Mouse (Mus musculus): ENCODE measurements around the gene Kcnj14. TPM values are rescaled to one million over a fixed set of nuclear protein-coding genes. Genes with fewer than 3 reads are reported as not detected.

The Kcnj14 gene
- polyA plus RNA-seq, 1 experiment from 2014 or later = 0.98 TPM

Other genes with a start within 250 kb of the Kcnj14 start
- gene Fgf21, start 209.3 kb downstream of the Kcnj14 start, polyA plus RNA-seq (2015; fragmentation: Nextera tagmentation; extraction: Ambion mirVana) = 0.28 and 0.32 TPM in 2 replicates
- gene Fut1, start 207.5 kb downstream of the Kcnj14 start, polyA plus RNA-seq (2015; fragmentation: Nextera tagmentation; extraction: Ambion mirVana) = 1.2 and 1.5 TPM in 2 replicates
- 0.15 TPM in 1 of 2 replicates, not detected in the other for gene Izumo1, start 203.0 kb downstream of the Kcnj14 start, polyA plus RNA-seq (2015; fragmentation: Nextera tagmentation; extraction: Ambion mirVana)
- 3.3 and 4.4 TPM in 2 replicates for gene Rasip1, start 197.3 kb downstream of the Kcnj14 start, polyA plus RNA-seq (2015; fragmentation: Nextera tagmentation; extraction: Ambion mirVana)
- 10.9 and 14.2 TPM in 2 replicates for gene Mamstr, start 184.8 kb downstream of the Kcnj14 start, polyA plus RNA-seq (2015; fragmentation: Nextera tagmentation; extraction: Ambion mirVana)
- gene Fut2, start 158.4 kb downstream of the Kcnj14 start, polyA plus RNA-seq (2015; fragmentation: Nextera tagmentation; extraction: Ambion mirVana) = 13.8 and 18.8 TPM in 2 replicates
- 0.55 and 1.2 TPM in 2 replicates for gene Ntn5, start 140.8 kb downstream of the Kcnj14 start, polyA plus RNA-seq (2015; fragmentation: Nextera tagmentation; extraction: Ambion mirVana)
- 2.9 and 3.4 TPM in 2 replicates for gene Sec1, start 130.4 kb downstream of the Kcnj14 start, polyA plus RNA-seq (2015; fragmentation: Nextera tagmentation; extraction: Ambion mirVana)
- 8.4 and 9.8 TPM in 2 replicates for gene Car11, start 124.9 kb downstream of the Kcnj14 start, polyA plus RNA-seq (2015; fragmentation: Nextera tagmentation; extraction: Ambion mirVana)
- gene Dbp, start 119.7 kb downstream of the Kcnj14 start, polyA plus RNA-seq (2015; fragmentation: Nextera tagmentation; extraction: Ambion mirVana) = 2.7 and 2.9 TPM in 2 replicates
- gene Rpl18, start 109.3 kb downstream of the Kcnj14 start, polyA plus RNA-seq (2015; fragmentation: Nextera tagmentation; extraction: Ambion mirVana) = 915 and 1,024 TPM in 2 replicates
- 38.9 and 45.9 TPM in 2 replicates for gene Sphk2, start 106.8 kb downstream of the Kcnj14 start, polyA plus RNA-seq (2015; fragmentation: Nextera tagmentation; extraction: Ambion mirVana)
- gene Fam83e, start 103.6 kb downstream of the Kcnj14 start, polyA plus RNA-seq (2015; fragmentation: Nextera tagmentation; extraction: Ambion mirVana) = 16.0 and 24.7 TPM in 2 replicates
- 0.79 and 2.2 TPM in 2 replicates for gene Spaca4, start 99.0 kb downstream of the Kcnj14 start, polyA plus RNA-seq (2015; fragmentation: Nextera tagmentation; extraction: Ambion mirVana)
- 0.53 and 0.99 TPM in 2 replicates for gene Lmtk3, start 41.0 kb downstream of the Kcnj14 start, polyA plus RNA-seq (2015; fragmentation: Nextera tagmentation; extraction: Ambion mirVana)
- gene Sult2b1, start 40.1 kb downstream of the Kcnj14 start, polyA plus RNA-seq (2015; fragmentation: Nextera tagmentation; extraction: Ambion mirVana) = 32.7 and 46.5 TPM in 2 replicates
- gene Cyth2, start 10.2 kb downstream of the Kcnj14 start, polyA plus RNA-seq (2015; fragmentation: Nextera tagmentation; extraction: Ambion mirVana) = 75.6 and 82.6 TPM in 2 replicates
- 50.3 and 53.7 TPM in 2 replicates for gene Grwd1, start 6.2 kb upstream of the Kcnj14 start, polyA plus RNA-seq (2015; fragmentation: Nextera tagmentation; extraction: Ambion mirVana)
- 76.7 and 87.0 TPM in 2 replicates for gene Kdelr1, start 48.0 kb upstream of the Kcnj14 start, polyA plus RNA-seq (2015; fragmentation: Nextera tagmentation; extraction: Ambion mirVana)
- gene Grin2d, start 53.6 kb upstream of the Kcnj14 start, polyA plus RNA-seq (2015; fragmentation: Nextera tagmentation; extraction: Ambion mirVana) = 0.23 and 0.40 TPM in 2 replicates
- gene Syngr4, start 71.9 kb upstream of the Kcnj14 start, polyA plus RNA-seq (2015; fragmentation: Nextera tagmentation; extraction: Ambion mirVana) = 0.49 and 1.2 TPM in 2 replicates
- 4.2 and 6.0 TPM in 2 replicates for gene Tmem143, start 72.2 kb upstream of the Kcnj14 start, polyA plus RNA-seq (2015; fragmentation: Nextera tagmentation; extraction: Ambion mirVana)
- 197 and 224 TPM in 2 replicates for gene Emp3, start 96.6 kb upstream of the Kcnj14 start, polyA plus RNA-seq (2015; fragmentation: Nextera tagmentation; extraction: Ambion mirVana)
- 4.1 and 5.1 TPM in 2 replicates for gene Ccdc114, start 99.3 kb upstream of the Kcnj14 start, polyA plus RNA-seq (2015; fragmentation: Nextera tagmentation; extraction: Ambion mirVana)
- gene Abcc6, start 205.5 kb upstream of the Kcnj14 start, polyA plus RNA-seq (2015; fragmentation: Nextera tagmentation; extraction: Ambion mirVana) = 1.6 and 2.7 TPM in 2 replicates
- gene Nomo1, start 208.9 kb upstream of the Kcnj14 start, polyA plus RNA-seq (2015; fragmentation: Nextera tagmentation; extraction: Ambion mirVana) = 46.5 and 47.2 TPM in 2 replicates

Measured in stomach, embryonic 16.5 days (tissue).